Mouse (Mus musculus): ENCODE results near the gene Ptov1. TPM values are rescaled to one million over a fixed set of nuclear protein-coding genes. Genes with fewer than 3 reads are reported as not detected.

Ptov1 gene
- total and polyA plus RNA-seq, 3 experiments = 46.4 to 168 TPM; not detected in 1

DNA sequence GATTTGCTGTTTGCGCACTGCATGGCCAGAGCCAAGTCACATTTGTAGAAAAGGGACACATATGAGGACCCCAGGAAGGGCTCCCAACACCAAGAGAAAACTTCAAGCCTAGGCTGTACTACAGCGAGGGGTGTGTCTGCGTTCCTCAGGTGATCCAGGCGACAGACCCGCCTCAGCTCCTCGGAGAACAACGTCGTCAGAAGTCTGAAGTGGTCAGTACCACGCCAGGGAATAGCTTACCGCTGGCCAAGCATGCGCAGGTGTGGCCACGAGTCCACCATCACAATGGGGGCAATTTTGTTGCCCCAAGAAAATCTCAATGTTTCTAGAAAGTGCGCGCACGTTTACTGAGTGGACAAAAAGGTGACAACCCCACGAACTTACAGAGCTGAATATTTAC lies 1.1 kb downstream of the Ptov1 start:
- no peaks in the 10 kb centered on the region for H3K27me3 ChIP-seq (ENCODE audit: control insufficient read depth in 1 of 2, insufficient read depth in 2 of 2, low read length in 2 of 2)
- H3K36me3 ChIP-seq (ENCODE audit: control insufficient read depth in 1 of 2, insufficient read depth in 2 of 2, low read length in 2 of 2) = no peaks in the 10 kb centered on the region
- no peaks in the 10 kb centered on the region for H3K9me3 ChIP-seq (replicated peaks; ENCODE audit: insufficient read depth, low read length)
- H3K79me2 ChIP-seq (ENCODE audit: control insufficient read depth, insufficient read depth, low read length, poor library complexity) = peaks cover 9% of the 10 kb centered on the region
- no peak for TF ChIP-seq MAZ (IDR thresholded peaks at IDR 0.05; ENCODE audit: low read depth, low read length)
- no peak for TF ChIP-seq GATA1 (IDR thresholded peaks at IDR 0.05; ENCODE audit: low read depth, low read length)
- TF ChIP-seq GABPA (IDR thresholded peaks at IDR 0.05; ENCODE audit: low read depth, low read length) = no peak
- TF ChIP-seq CHD2 (IDR thresholded peaks at IDR 0.05; ENCODE audit: low read length) = no peak
- TF ChIP-seq TBP (IDR thresholded peaks at IDR 0.05; ENCODE audit: low read depth, low read length) = no peak
- H3K27ac ChIP-seq (ENCODE audit: control insufficient read depth, low read depth, low read length) = no peak overlapping the region
- H3K4me1 ChIP-seq (ENCODE audit: control insufficient read depth in 1 of 2, insufficient read depth in 2 of 2, low read length in 2 of 2) = peaks cover 3 to 4% of the 10 kb centered on the region in 2 experiments; a peak in 3 of 4 replicates
- peak overlapping the region; percentile 64 to 71; a peak in 3 of 4 replicates for H3K4me3 ChIP-seq (ENCODE audit: control insufficient read depth in 1 of 2, insufficient read depth in 1 of 2, low read depth in 2 of 2, low read length in 2 of 2)
- H3K9ac ChIP-seq (ENCODE audit: control insufficient read depth, low read depth, low read length, poor library complexity, severe bottlenecking) = peak overlapping the region; percentile 82
- DNase-seq (ENCODE audit: low read depth, low spot score) = no peak

DNA sequence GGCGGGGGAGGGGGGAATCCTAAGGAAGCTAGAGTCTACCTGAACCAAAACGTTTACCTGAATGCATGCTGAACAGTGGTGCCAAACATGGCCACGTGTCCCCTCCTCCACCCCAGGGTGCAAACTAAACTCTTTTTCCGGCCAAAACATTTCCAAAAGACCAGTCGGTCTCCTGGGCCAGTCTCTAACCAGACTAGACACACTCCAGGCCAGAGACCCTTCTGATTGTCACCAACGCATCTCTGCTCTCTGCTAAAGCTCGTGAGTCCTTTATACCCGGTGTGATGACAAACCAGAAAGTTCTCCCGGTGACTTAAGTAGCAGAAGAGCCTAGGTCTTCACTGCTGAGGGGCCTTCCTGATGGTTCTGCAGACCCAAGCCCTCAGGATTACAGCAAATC lies 1.8 kb downstream of the Ptov1 start:
- Histone ChIP-seq H3K36me3 (ENCODE audit: control insufficient read depth in 1 of 2, insufficient read depth in 2 of 2, low read length in 2 of 2) (no peaks in the 10 kb centered on the region), H3K9ac (ENCODE audit: control insufficient read depth, low read depth, low read length, poor library complexity, severe bottlenecking) (no peak overlapping the region), H3K9me3 (replicated peaks; ENCODE audit: insufficient read depth, low read length) (no peaks in the 10 kb centered on the region), H3K79me2 (ENCODE audit: control insufficient read depth, insufficient read depth, low read length, poor library complexity) (peaks cover 9% of the 10 kb centered on the region), H3K4me3 (ENCODE audit: control insufficient read depth in 1 of 2, insufficient read depth in 1 of 2, low read depth in 2 of 2, low read length in 2 of 2) (no peak overlapping the region), H3K4me1 (ENCODE audit: control insufficient read depth in 1 of 2, insufficient read depth in 2 of 2, low read length in 2 of 2) (peaks cover 3 to 4% of the 10 kb centered on the region in 2 experiments; a peak in 3 of 4 replicates), H3K27me3 (ENCODE audit: control insufficient read depth in 1 of 2, insufficient read depth in 2 of 2, low read length in 2 of 2) (no peaks in the 10 kb centered on the region), H3K27ac (ENCODE audit: control insufficient read depth, low read depth, low read length) (no peak overlapping the region)
- DNase-seq (ENCODE audit: low read depth, low spot score) = no peak
- TF ChIP-seq HCFC1 (IDR thresholded peaks at IDR 0.05; ENCODE audit: low read depth, low read length) (no peak), GABPA (IDR thresholded peaks at IDR 0.05; ENCODE audit: low read depth, low read length) (no peak), SMC3 (IDR thresholded peaks at IDR 0.05; ENCODE audit: low read depth, low read length) (no peak), ZC3H11A (IDR thresholded peaks at IDR 0.05; ENCODE audit: low read depth, low read length) (no peak), CHD1 (IDR thresholded peaks at IDR 0.05; ENCODE audit: low read depth, low read length) (no peak), USF1 (IDR thresholded peaks at IDR 0.05; ENCODE audit: low read depth, low read length) (no peak), POLR2AphosphoS2 (IDR thresholded peaks at IDR 0.05; ENCODE audit: low read length) (no peak), ZMIZ1 (IDR thresholded peaks at IDR 0.05; ENCODE audit: low read depth, low read length) (no peak), E2F4 (IDR thresholded peaks at IDR 0.05; ENCODE audit: borderline replicate concordance, low read depth, low read length) (no peak), MAZ (IDR thresholded peaks at IDR 0.05; ENCODE audit: low read depth, low read length) (no peak), EP300 (IDR thresholded peaks at IDR 0.05; ENCODE audit: low read depth in 1 of 2, low read length in 2 of 2) (no peak), SIN3A (IDR thresholded peaks at IDR 0.05; ENCODE audit: low read length) (no peak), ZNF384 (IDR thresholded peaks at IDR 0.05; ENCODE audit: low read depth, low read length) (no peak), ZKSCAN1 (IDR thresholded peaks at IDR 0.05; ENCODE audit: low read depth, low read length) (no peak), POLR2AphosphoS5 (IDR thresholded peaks at IDR 0.05; ENCODE audit: borderline replicate concordance, low read depth, low read length) (no peak), ELF1 (IDR thresholded peaks at IDR 0.05; ENCODE audit: low read depth, low read length) (no peak), MAX (IDR thresholded peaks at IDR 0.05; ENCODE audit: low read length) (no peak)
